Mouse (Mus musculus): Measurements from ENCODE around the gene Shf.

GRCm38 (mm10) chr2:122337291-122337690, 31.7 kb downstream of the Shf start:
- TF ChIP-seq ZC3H11A (IDR thresholded peaks at IDR 0.05; ENCODE audit: borderline replicate concordance, low read depth, low read length) (no peak), ZNF384 (IDR thresholded peaks at IDR 0.05; ENCODE audit: low read depth, low read length) (no peak), MAFK (IDR thresholded peaks at IDR 0.05; ENCODE audit: insufficient read depth, low read depth, low read length) (no peak)

Data from ES-E14 (cell line).